Mouse (Mus musculus) embryonic facial prominence, embryonic 13.5 days (tissue): ENCODE results near the gene Wwp2. TPM values are rescaled to one million over a fixed set of nuclear protein-coding genes. Genes with fewer than 3 reads are reported as not detected.

Source experiments
- ATAC-seq: fragments of 200-750 bp; cut with Nextera tagmentation; 2 replicates; pipeline ENCODE4 v1.8.0; 2017; ENCODE audit warnings: low read depth; ENCODE audit not compliant: insufficient number of reproducible peaks, insufficient read depth, low FRiP score, low TSS enrichment
- H3K27ac ChIP-seq: fragments of 300-500 bp; sonication (generic); 2 replicates; pipeline ENCODE4 v1.5.1; 2015; ENCODE audit warnings: moderate library complexity, mild to moderate bottlenecking, inconsistent platforms
- H3K27me3 ChIP-seq: fragments of 300-500 bp; sonication (generic); 2 replicates; pipeline ENCODE4 v1.6.1; 2015; ENCODE audit warnings: mild to moderate bottlenecking, inconsistent platforms
- H3K36me3 ChIP-seq: fragments of 300-500 bp; sonication (generic); 2 replicates; pipeline ENCODE4 v1.6.1; 2015; ENCODE audit warnings: mild to moderate bottlenecking, inconsistent platforms
- H3K4me1 ChIP-seq: fragments of 300-500 bp; sonication (generic); 2 replicates; pipeline ENCODE4 v1.6.1; 2015; ENCODE audit warnings: inconsistent platforms
- H3K4me2 ChIP-seq: fragments of 300-500 bp; sonication (generic); 2 replicates; pipeline ENCODE4 v1.6.1; 2015; ENCODE audit warnings: moderate library complexity, mild to moderate bottlenecking, inconsistent platforms
- H3K4me3 ChIP-seq: fragments of 300-500 bp; sonication (generic); 2 replicates; pipeline ENCODE4 v1.5.1; 2015; ENCODE audit warnings: mild to moderate bottlenecking, inconsistent platforms
- H3K9ac ChIP-seq: fragments of 300-500 bp; sonication (generic); 2 replicates; pipeline ENCODE4 v1.6.1; 2015; ENCODE audit warnings: mild to moderate bottlenecking, inconsistent platforms
- H3K9me3 ChIP-seq: fragments of 300-500 bp; sonication (generic); 2 replicates; pipeline ENCODE4 v1.6.1; 2016; ENCODE audit warnings: inconsistent platforms
- WGBS: fragments of 180-500 bp; shearing (Covaris S2); methylation state at CpG from one replicate; pipeline ENCODE4 v1.1.7; 2015; ENCODE audit warnings: mixed read lengths; 5-methylcytosine and 5-hydroxymethylcytosine counted together
- polyA plus RNA-seq: library from polyadenylated mRNA; unstranded; fragments of >200 nt; fragmentation: Nextera tagmentation; extraction: Ambion mirVana; gene quantifications from 2 replicates; pipeline ENCODE4 v1.2.1, GENCODE M21; 2015

The Wwp2 gene
- polyA plus RNA-seq, 1 experiment from 2014 or later = 158 TPM

GRCm38 (mm10) chr8:107403038-107403781, 33.0 kb upstream of the Wwp2 start, which contains the start of gene Nqo1:
Gene Nqo1, minus strand, starts transcription at chr8:107403206.
- Histone ChIP-seq H3K9me3 (no peaks in the 10 kb centered on the region), H3K27ac (peak within 1 kb of the TSS; percentile 73), H3K36me3 (0 out of 2 replicates have a peak, but pooled peaks cover 1% of the 10 kb centered on the region), H3K4me3 (peak within 1 kb of the TSS; percentile 41), H3K4me1 (peaks cover 46% of the 10 kb centered on the region), H3K27me3 (no peaks in the 10 kb centered on the region), H3K4me2 (peak within 1 kb of the TSS; percentile 68), H3K9ac (peak within 1 kb of the TSS; percentile 62)
- 10% methylated on average over 22 of the region's 22 CpGs for WGBS
- ATAC-seq = peak; percentile 93

GRCm38 (mm10) chr8:107404057-107404456, 32.1 kb upstream of the Wwp2 start:
- Histone ChIP-seq H3K27ac (no peak overlapping the region; the same call in 1 of the 2 replicates), H3K4me3 (no peak overlapping the region), H3K36me3 (peaks cover 6% of the 10 kb centered on the region), H3K4me2 (peak overlapping the region; percentile 68; the same call in 1 of the 2 replicates), H3K27me3 (no peaks in the 10 kb centered on the region), H3K9me3 (no peaks in the 10 kb centered on the region), H3K4me1 (peaks cover 42% of the 10 kb centered on the region), H3K9ac (no peak overlapping the region)
- WGBS = 74% methylated on average over 4 of the region's 4 CpGs
- no peak for ATAC-seq

- H3K4me3 ChIP-seq = no peak overlapping the region
- peaks cover 34% of the 10 kb centered on the region for H3K4me1 ChIP-seq
- H3K27ac ChIP-seq = no peak overlapping the region
- WGBS = 61% methylated on average over 3 of the region's 3 CpGs
- ATAC-seq = no peak
- H3K36me3 ChIP-seq = peaks cover 25% of the 10 kb centered on the region
- no peak overlapping the region for H3K9ac ChIP-seq
- H3K4me2 ChIP-seq = no peak overlapping the region
- H3K9me3 ChIP-seq = no peaks in the 10 kb centered on the region
- no peaks in the 10 kb centered on the region for H3K27me3 ChIP-seq
Measured at GRCm38 (mm10) chr8:107405935-107406334, 30.2 kb upstream of the Wwp2 start.

DNA sequence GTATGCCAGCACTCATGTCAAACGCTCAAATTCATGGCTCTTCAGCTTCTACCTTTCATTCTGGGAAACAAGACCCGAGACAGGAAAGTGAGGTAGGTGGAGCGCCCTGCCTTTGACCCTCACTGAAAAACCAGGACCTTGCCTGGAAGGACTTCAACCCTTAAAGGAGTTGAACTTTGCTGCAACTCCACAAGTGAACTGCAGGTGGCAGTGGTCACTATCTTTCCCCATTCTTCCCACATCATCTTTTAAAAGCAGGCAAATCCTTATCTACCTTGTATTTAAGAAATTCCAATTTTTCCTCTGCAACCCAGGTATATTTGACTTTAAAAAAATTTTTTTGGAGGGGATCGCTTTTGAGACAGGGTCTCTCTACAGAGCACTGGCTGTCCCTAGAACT, 24.8 kb upstream of the Wwp2 start:
- H3K4me3 ChIP-seq = no peak overlapping the region
- no peak for ATAC-seq
- no peaks in the 10 kb centered on the region for H3K9me3 ChIP-seq
- H3K4me1 ChIP-seq = no peaks in the 10 kb centered on the region
- H3K36me3 ChIP-seq = peaks cover 80% of the 10 kb centered on the region
- no peak overlapping the region for H3K27ac ChIP-seq
- 68% methylated on average over 4 of the region's 4 CpGs for WGBS
- no peak overlapping the region for H3K4me2 ChIP-seq
- H3K27me3 ChIP-seq = no peaks in the 10 kb centered on the region
- no peak overlapping the region for H3K9ac ChIP-seq

GRCm38 (mm10) chr8:107412552-107412951, 23.6 kb upstream of the Wwp2 start:
- Histone ChIP-seq H3K27ac (no peak overlapping the region), H3K4me2 (no peak overlapping the region), H3K9ac (no peak overlapping the region), H3K36me3 (peaks cover 90% of the 10 kb centered on the region), H3K9me3 (no peaks in the 10 kb centered on the region), H3K27me3 (no peaks in the 10 kb centered on the region), H3K4me3 (no peak overlapping the region), H3K4me1 (no peaks in the 10 kb centered on the region)
- WGBS = 79% methylated on average over 8 of the region's 8 CpGs
- ATAC-seq = no peak

- Histone ChIP-seq H3K4me2 (no peak overlapping the region), H3K36me3 (peaks cover 99% of the 10 kb centered on the region), H3K27ac (no peak overlapping the region), H3K4me1 (no peaks in the 10 kb centered on the region), H3K27me3 (no peaks in the 10 kb centered on the region), H3K9me3 (no peaks in the 10 kb centered on the region), H3K9ac (peak overlapping the region; percentile 11; the same call in 1 of the 2 replicates), H3K4me3 (no peak overlapping the region)
- ATAC-seq = no peak
- WGBS = 90% methylated on average over 10 of the region's 10 CpGs
Measured at GRCm38 (mm10) chr8:107413881-107414280, 22.3 kb upstream of the Wwp2 start.

- H3K4me1 ChIP-seq = 0 out of 2 replicates have a peak, but pooled peaks cover 5% of the 10 kb centered on the region
- H3K4me3 ChIP-seq = no peak overlapping the region
- H3K4me2 ChIP-seq = no peak overlapping the region
- 89% methylated on average over 12 of the region's 12 CpGs for WGBS
- H3K9me3 ChIP-seq = no peaks in the 10 kb centered on the region
- H3K27ac ChIP-seq = no peak overlapping the region
- no peak for ATAC-seq
- no peaks in the 10 kb centered on the region for H3K27me3 ChIP-seq
- peaks cover 99% of the 10 kb centered on the region for H3K36me3 ChIP-seq
- no peak overlapping the region for H3K9ac ChIP-seq
Measured at GRCm38 (mm10) chr8:107417001-107417400, 19.2 kb upstream of the Wwp2 start.

DNA sequence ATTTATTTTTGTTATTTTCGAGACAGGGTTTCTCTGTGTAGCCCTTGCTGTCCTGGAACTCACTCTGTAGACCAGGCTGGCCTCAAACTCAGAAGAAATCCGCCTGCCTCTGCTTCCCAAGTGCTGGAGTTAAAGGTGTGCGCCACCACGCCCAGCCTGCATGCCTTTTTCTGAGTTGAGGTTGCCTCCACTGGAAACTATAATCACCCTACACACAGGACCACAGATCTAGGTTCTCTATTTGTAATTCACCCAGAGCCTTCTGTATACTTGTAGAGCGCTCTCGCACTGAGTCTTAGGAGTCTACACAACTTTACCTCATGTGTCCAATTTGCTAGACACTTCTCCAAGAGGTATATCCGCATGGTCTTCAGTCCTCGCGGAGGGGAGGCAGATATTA, 12.0 kb upstream of the Wwp2 start:
- Histone ChIP-seq H3K4me1 (peaks cover 28% of the 10 kb centered on the region), H3K9me3 (no peaks in the 10 kb centered on the region), H3K27ac (0 out of 2 replicates have a peak overlapping the region, but pooled peaks have one; percentile 73), H3K4me3 (peak overlapping the region; percentile 83), H3K27me3 (no peaks in the 10 kb centered on the region), H3K9ac (peak overlapping the region; percentile 91), H3K36me3 (peaks cover 41% of the 10 kb centered on the region), H3K4me2 (peak overlapping the region; percentile 82)
- WGBS = 32% methylated on average over 9 of the region's 9 CpGs
- no peak for ATAC-seq

- peak; percentile 96 for ATAC-seq
- Histone ChIP-seq H3K9ac (peak within 1 kb of the TSS; percentile 91), H3K9me3 (no peaks in the 10 kb centered on the region), H3K4me1 (peaks cover 28% of the 10 kb centered on the region), H3K4me2 (peak within 1 kb of the TSS; percentile 82), H3K27ac (peak within 1 kb of the TSS; percentile 73; the same call in 1 of the 2 replicates), H3K27me3 (no peaks in the 10 kb centered on the region), H3K36me3 (peaks cover 35% of the 10 kb centered on the region), H3K4me3 (peak within 1 kb of the TSS; percentile 83)
- under 1% methylated on average over 50 of the region's 50 CpGs for WGBS
Measured at GRCm38 (mm10) chr8:107424597-107425229, 11.5 kb upstream of the Wwp2 start, which contains the start of gene Nob1. Gene Nob1, minus strand, starts transcription at chr8:107425051.

GRCm38 (mm10) chr8:107425230-107425597, 11.0 kb upstream of the Wwp2 start:
- 45% methylated on average over 8 of the region's 8 CpGs for WGBS
- no peak overlapping the region for H3K27ac ChIP-seq
- H3K4me3 ChIP-seq = peak overlapping the region; percentile 83
- H3K4me2 ChIP-seq = 0 out of 2 replicates have a peak overlapping the region, but pooled peaks have one; percentile 82
- peaks cover 28% of the 10 kb centered on the region for H3K4me1 ChIP-seq
- H3K9me3 ChIP-seq = no peaks in the 10 kb centered on the region
- no peak for ATAC-seq
- no peaks in the 10 kb centered on the region for H3K27me3 ChIP-seq
- no peak overlapping the region for H3K9ac ChIP-seq
- peaks cover 30% of the 10 kb centered on the region for H3K36me3 ChIP-seq

- Histone ChIP-seq H3K4me2 (no peak overlapping the region), H3K9ac (no peak overlapping the region), H3K27ac (no peak overlapping the region), H3K4me1 (peaks cover 2% of the 10 kb centered on the region; the same call in 1 of the 2 replicates), H3K9me3 (no peaks in the 10 kb centered on the region), H3K36me3 (no peaks in the 10 kb centered on the region), H3K27me3 (no peaks in the 10 kb centered on the region), H3K4me3 (no peak overlapping the region)
- WGBS = 79% methylated on average over 8 of the region's 8 CpGs
- ATAC-seq = no peak
Measured at GRCm38 (mm10) chr8:107430821-107431220, 5.3 kb upstream of the Wwp2 start.
